Mouse (Mus musculus): Measurements from ENCODE around the gene Jade2. TPM values are rescaled to one million over a fixed set of nuclear protein-coding genes. Genes with fewer than 3 reads are reported as not detected.

Gene Jade2
- total RNA-seq, 2 experiments from 2014 or later = 10.7 to 11.4 TPM

GRCm38 (mm10) chr11:51834067-51834411 is 23.4 kb downstream of the Jade2 start:
- no peak for DNase-seq

GRCm38 (mm10) chr11:51833393-51834066 is 23.9 kb downstream of the Jade2 start:
- DNase-seq = no peak

DNA sequence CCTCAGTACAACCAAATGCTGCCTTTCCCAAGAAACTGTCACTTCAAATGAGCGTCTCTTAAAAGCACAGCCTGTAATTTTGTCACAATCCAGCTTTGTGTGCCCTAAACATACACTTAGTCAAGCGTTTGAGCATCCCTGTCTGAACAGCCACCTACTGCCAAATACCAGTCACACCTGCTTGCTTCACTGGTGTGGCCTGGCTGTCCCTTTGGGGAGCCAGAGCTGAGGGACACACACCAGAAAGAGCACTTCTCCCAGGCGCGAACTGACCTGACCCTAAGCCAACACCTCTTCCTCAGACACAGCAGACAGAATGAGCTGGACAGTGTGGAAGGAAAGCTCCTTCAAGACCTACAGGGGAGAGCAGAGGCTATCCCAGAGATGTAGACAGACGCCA is 24.5 kb downstream of the Jade2 start:
- no peak for DNase-seq

DNA sequence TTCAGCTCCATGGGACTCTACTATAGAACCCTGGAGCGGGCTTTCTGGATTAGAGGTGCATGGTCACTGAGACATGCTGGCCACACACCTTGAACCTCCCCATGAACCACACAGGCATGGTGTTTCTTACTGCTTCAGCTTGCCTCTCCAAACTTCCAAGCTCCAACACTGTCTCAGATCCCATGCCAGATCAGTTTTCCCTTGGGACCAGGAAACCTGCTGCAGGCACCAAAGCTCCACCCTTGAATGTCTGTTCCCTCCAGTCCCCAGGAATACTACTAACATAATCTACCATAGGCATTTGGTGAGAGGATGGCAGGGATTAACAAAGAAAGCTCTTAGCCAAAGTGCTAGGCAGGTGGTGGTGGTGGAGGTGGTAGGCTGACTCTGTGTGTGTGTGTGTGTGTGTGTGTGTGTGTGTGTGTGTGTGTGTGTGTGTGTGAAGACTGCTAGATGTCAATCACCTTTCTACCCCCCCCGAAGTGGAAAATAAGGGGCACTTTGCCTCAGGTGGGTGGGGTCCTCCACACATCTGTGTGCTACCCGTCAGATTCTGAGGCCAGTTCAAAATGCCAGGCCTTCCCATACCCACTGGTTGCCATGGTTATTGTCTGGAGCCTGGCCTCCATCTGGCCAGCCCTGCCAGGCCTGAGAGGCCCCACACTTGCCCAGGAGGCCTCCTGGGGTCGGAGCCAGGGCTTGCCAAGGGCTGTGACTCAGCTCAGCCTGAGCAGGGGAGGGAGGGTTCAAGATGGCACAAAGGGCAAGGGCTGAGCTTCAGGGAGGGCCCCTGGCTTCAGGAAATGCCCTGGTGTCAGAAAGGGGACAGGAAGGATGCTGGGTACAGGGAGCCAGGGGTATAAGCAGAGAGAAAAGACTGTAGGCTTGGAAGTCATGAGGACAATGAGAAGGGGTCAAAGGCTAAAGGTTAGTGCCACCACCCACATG is 25.2 kb downstream of the Jade2 start:
- peak; percentile 78 for DNase-seq

DNA sequence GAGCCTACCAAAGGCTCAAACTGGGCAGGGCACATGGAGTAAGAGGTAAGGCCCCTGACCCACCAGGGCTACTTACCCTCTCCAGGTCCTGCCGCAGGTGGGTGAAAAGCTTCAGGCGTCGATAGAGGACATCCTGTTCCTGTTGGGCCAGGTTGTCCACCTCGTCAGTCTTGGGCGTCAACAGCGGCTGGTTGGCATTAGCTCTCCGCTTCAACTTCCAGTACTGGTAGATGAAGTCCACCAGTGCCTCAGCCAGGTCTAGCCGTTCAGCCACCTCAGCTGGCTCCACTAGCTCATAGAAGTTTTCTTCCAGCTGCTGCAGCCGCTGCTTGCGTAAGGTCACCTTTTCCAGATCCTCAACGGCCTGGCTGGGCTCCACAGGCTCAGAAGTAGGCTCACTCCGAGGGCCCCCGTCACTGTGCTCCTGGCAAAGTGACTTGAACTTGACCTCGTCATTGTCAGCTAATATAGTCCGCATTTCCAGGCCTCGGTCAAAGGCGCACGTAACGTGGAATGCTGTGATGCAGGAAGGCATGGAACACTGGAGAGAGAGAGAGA is 32.5 kb downstream of the Jade2 start:
- DNase-seq = peak; percentile 52

- peak; percentile 79 for DNase-seq
Observed at GRCm38 (mm10) chr11:51823963-51824753, 33.3 kb downstream of the Jade2 start.

DNA sequence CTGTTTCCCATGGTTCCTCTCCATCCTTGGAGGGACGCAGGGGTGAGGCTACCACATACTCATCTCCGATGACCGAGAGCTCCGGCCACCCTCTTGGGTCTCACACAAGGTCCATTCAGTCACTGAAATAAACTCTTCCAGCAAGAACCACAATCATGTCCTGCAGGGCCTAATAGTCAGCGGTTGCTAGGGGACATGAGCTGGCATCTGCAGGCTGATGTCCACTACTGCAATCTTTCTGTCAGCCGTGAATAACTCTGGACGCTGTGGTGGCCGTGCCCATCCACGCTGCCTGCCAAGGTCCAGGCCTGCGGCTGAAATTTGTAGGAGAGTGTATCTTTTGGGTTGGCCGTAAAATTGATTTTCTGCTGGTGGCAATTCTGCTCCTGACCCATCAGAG is 34.2 kb downstream of the Jade2 start:
- no peak for DNase-seq

GRCm38 (mm10) chr11:51822736-51823135 is 34.7 kb downstream of the Jade2 start:
- DNase-seq = no peak

GRCm38 (mm10) chr11:51820861-51821260 is 36.6 kb downstream of the Jade2 start:
- DNase-seq = peak; percentile 91

DNA sequence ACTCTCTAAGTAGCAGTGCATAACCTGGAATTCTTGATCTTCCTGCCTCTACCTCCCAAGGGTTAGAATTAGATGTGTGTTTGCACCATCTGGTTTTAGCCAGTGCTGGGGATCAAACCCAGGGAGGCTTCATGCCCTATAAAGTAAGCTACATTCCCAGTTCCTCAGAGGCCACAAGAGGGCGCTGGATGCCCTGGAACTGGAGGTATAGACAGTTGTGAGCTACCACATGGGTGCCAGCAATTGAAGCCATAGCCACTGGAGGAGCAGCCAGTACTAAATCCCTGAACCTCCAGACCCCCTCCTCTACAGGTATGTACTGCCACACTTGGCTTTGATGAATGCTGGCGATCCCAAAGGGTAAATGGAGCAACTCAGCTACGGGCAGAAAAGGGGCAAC is 37.5 kb downstream of the Jade2 start:
- peak; percentile 64 for DNase-seq

GRCm38 (mm10) chr11:51818837-51819236 is 38.6 kb downstream of the Jade2 start:
- no peak for DNase-seq

DNA sequence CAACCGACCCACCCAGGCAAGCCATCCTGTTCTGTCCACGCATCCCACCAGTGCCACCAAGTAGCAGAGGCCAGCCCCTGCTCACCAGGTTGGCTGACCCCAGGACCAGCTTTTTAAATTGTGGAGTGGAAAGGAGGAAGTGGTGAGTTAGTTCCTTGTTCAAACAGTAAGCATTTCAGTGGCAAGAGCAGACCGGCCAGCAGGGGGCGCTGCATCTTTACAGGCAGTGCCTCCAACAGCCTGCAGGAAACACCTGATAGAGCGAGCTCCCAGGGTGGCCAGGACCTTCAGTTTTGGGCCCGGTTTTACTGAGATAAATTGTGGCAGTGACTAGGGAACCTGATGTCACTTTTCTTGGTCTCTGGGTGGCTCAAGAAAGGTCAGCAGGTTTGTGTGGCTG is 39.7 kb downstream of the Jade2 start:
- peak; percentile 94 for DNase-seq

- no peak for DNase-seq
Observed at GRCm38 (mm10) chr11:51812022-51812546, 45.4 kb downstream of the Jade2 start.

- DNase-seq = no peak
Observed at GRCm38 (mm10) chr11:51811230-51811629, 46.2 kb downstream of the Jade2 start.

GRCm38 (mm10) chr11:51809632-51810224 is 47.7 kb downstream of the Jade2 start:
- peak; percentile 59 for DNase-seq

- no peak for DNase-seq
Observed at GRCm38 (mm10) chr11:51807108-51807879, 50.2 kb downstream of the Jade2 start.

- DNase-seq = peak; percentile 77
Observed at GRCm38 (mm10) chr11:51805221-51805981, 52.1 kb downstream of the Jade2 start.

DNA sequence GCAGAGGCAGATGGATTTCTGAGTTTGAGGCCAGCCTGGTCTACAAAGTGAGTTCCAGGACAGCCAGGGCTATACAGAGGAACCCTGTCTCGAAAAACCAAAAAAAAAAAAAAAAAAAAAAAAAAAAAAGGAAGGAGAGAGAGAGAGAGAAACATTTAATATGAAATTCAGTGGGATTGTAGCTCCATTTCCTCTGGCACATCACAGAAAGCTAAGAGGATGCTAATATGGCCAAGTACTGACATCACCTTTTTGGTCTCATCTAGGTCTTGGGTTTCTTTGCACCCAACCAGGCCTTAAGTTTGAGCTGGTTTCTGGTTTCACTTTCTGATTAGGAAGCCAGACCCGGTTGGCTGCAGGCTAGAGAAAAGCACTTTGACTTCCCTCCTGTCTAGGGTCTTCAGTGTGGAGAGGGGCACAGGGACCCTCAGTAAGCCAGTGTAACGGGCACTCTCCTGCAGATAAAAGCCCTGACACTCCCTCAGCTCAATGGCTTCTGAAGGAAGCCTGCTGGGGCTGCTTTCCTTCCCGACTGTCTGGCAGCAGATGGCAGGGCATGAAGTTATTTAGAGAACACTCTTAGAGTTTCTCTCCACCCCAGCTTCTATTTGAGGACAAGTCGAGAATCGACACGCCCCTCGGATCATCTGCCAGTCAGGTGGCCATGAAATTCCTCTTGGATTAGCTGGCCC is 56.7 kb downstream of the Jade2 start:
- no peak for DNase-seq

GRCm38 (mm10) chr11:51796272-51796671 is 61.2 kb downstream of the Jade2 start:
- peak; percentile 76 for DNase-seq

Data from adrenal gland, postnatal 10 days (tissue).